In genomic region chr9:65771011-65771664, GRCm38 (mm10) we compare ENCODE assay signal across 13 mouse cellular contexts.
"Had no signal": no experiment of that assay in that cellular context is flagged by ENCODE, and none has a peak within 500 bp of the region (broad histone marks: within the 10 kb centered on the region; RNA-seq: fewer than 3 reads in every experiment).

No protein-coding gene starts in this region.

- H3K27ac ChIP-seq: kidney, embryonic 15.5 days; limb, embryonic 10.5 days; liver, embryonic 15.5 days; midbrain, embryonic 10.5 days; neural tube, embryonic 13.5 days had no signal

- H3K27me3 ChIP-seq: kidney, embryonic 15.5 days; liver, embryonic 15.5 days; neural tube, embryonic 13.5 days had no signal

- ATAC-seq: lung, postnatal 0 days; midbrain, embryonic 16.5 days had no signal

- H3K9me3 ChIP-seq: kidney, embryonic 15.5 days; limb, embryonic 10.5 days; liver, embryonic 15.5 days; midbrain, embryonic 10.5 days; neural tube, embryonic 13.5 days had no signal

- H3K9ac ChIP-seq: kidney, embryonic 15.5 days; liver, embryonic 15.5 days; neural tube, embryonic 13.5 days had no signal

- H3K4me3 ChIP-seq: kidney, embryonic 15.5 days; limb, embryonic 10.5 days; liver, embryonic 15.5 days; midbrain, embryonic 10.5 days; neural tube, embryonic 13.5 days had no signal

- H3K36me3 ChIP-seq: neural tube, embryonic 13.5 days had no signal

- H3K4me2 ChIP-seq: kidney, embryonic 15.5 days; liver, embryonic 11.5 days; liver, embryonic 15.5 days; neural tube, embryonic 13.5 days had no signal

- DNase-seq: kidney, postnatal 14 days; lung, adult 2 months; lung, postnatal 36 days; thymus, adult 18-20 months; thymus, postnatal 14 days had no signal
